ENCODE assay signal across 8 mouse cellular contexts in genomic region chr7:45435038-45435437, GRCm38 (mm10). TPM values are rescaled to one million over a fixed set of nuclear protein-coding genes. Genes with fewer than 3 reads are reported as not detected.
DNase-seq lines count a peak whose midpoint lies in the region; ATAC-seq and TF ChIP-seq lines count a peak whose summit lies in the region.

No protein-coding gene starts in this region.

- H3K4me1 ChIP-seq in CH12.LX (ENCODE audit: control insufficient read depth in 1 of 2, insufficient read depth in 2 of 2), result peaks cover 10 to 62% of the 10 kb centered on the region in 2 experiments; a peak in 3 of 4 replicates
- peaks cover 45% of the 10 kb centered on the region for H3K4me1 ChIP-seq in forebrain, embryonic 13.5 days
- H3K4me1 ChIP-seq in liver, embryonic 15.5 days (replicated peaks), result peaks cover 58% of the 10 kb centered on the region
- peaks cover 37% of the 10 kb centered on the region for H3K4me1 ChIP-seq in stomach, embryonic 16.5 days (ENCODE audit: control insufficient read depth, insufficient read depth, low read length)

- 0 out of 2 replicates have a peak, but pooled peaks have one; percentile 7 for ATAC-seq in frontal cortex, adult (ENCODE audit: low TSS enrichment)
- no peak for ATAC-seq in forebrain, embryonic 13.5 days
- ATAC-seq in liver, embryonic 15.5 days (ENCODE audit: insufficient read depth), result no peak
- ATAC-seq in stomach, embryonic 16.5 days (ENCODE audit: insufficient read depth, low FRiP score), result no peak

- no peak for TF ChIP-seq CTCF in CH12.LX (conservative IDR thresholded peaks at IDR 0.05 in 1 of 2, IDR thresholded peaks at IDR 0.05 in 1 of 2; ENCODE audit: low read depth in 2 of 2, low read length in 2 of 2)

- H3K27me3 ChIP-seq in CH12.LX (replicated peaks), result no peaks in the 10 kb centered on the region
- H3K27me3 ChIP-seq in forebrain, embryonic 13.5 days, result no peaks in the 10 kb centered on the region
- no peaks in the 10 kb centered on the region; the same call in 1 of the 2 replicates for H3K27me3 ChIP-seq in liver, embryonic 15.5 days
- no peaks in the 10 kb centered on the region for H3K27me3 ChIP-seq in stomach, embryonic 16.5 days (ENCODE audit: control insufficient read depth, insufficient read depth, low read length)

- no peak for TF ChIP-seq EP300 in CH12.LX (IDR thresholded peaks at IDR 0.05; ENCODE audit: low read length)

- H3K9ac ChIP-seq in CH12.LX (ENCODE audit: insufficient read depth, low read depth), result peak overlapping the region; percentile 69
- peak overlapping the region; percentile 84 for H3K9ac ChIP-seq in forebrain, embryonic 13.5 days
- H3K9ac ChIP-seq in liver, embryonic 15.5 days, result peak overlapping the region; percentile 63
- H3K9ac ChIP-seq in stomach, embryonic 16.5 days (ENCODE audit: low read length), result peak overlapping the region; percentile 87

- dilution Hi-C loops in CH12.LX (cut with MboI; ENCODE audit: extremely low pct_ligation_motif_present, extremely low pct_unique_long_range_greater_than_20kb, low sequenced_read_pairs), result no loop called here

- in situ Hi-C loops in CH12.LX (cut with MboI; ENCODE audit: low pct_ligation_motif_present, low pct_unique_long_range_greater_than_20kb, low sequenced_read_pairs), result no loop called here

- no peak for TF ChIP-seq RAD21 in CH12.LX (IDR thresholded peaks at IDR 0.05; ENCODE audit: low read depth, low read length)

- no peak overlapping the region; the same call in 1 of the 2 replicates for H3K27ac ChIP-seq in CH12.LX (ENCODE audit: insufficient read depth, low read depth)
- H3K27ac ChIP-seq in forebrain, embryonic 13.5 days, result no peak overlapping the region; the same call in 1 of the 2 replicates
- peak overlapping the region; percentile 71 for H3K27ac ChIP-seq in liver, embryonic 15.5 days (replicated peaks)
- H3K27ac ChIP-seq in stomach, embryonic 16.5 days (ENCODE audit: low read length), result peak overlapping the region; percentile 78

- peak overlapping the region; percentile 62 to 76 (median 72) for H3K4me3 ChIP-seq in CH12.LX (replicated peaks in 1 of 3; ENCODE audit: low read depth in 2 of 3, low read length in 2 of 3, poor library complexity in 1 of 3)
- H3K4me3 ChIP-seq in forebrain, embryonic 13.5 days, result peak overlapping the region; percentile 89
- H3K4me3 ChIP-seq in liver, embryonic 15.5 days (replicated peaks), result peak overlapping the region; percentile 71
- peak overlapping the region; percentile 81 for H3K4me3 ChIP-seq in stomach, embryonic 16.5 days (replicated peaks; ENCODE audit: low read length)

- 5% methylated on average over 16 of the region's 16 CpGs for WGBS in forebrain, embryonic 13.5 days
- WGBS in liver, embryonic 15.5 days (ENCODE audit: insufficient replicate concordance), result 4% methylated on average over 16 of the region's 16 CpGs
- WGBS in stomach, embryonic 16.5 days, result under 1% methylated on average over 16 of the region's 16 CpGs

- no peak for DNase-seq in frontal cortex, postnatal 36 days (ENCODE audit: low spot score in 2 of 2)
- DNase-seq in CH12.LX (ENCODE audit: extremely low read depth), result no peak
- DNase-seq in adrenal gland, adult 18-20 months (ENCODE audit: low spot score in 2 of 2), result no peak
- no peak for DNase-seq in urinary bladder, adult 2 months (ENCODE audit: low spot score)

- H3K79me2 ChIP-seq in CH12.LX (replicated peaks; ENCODE audit: control insufficient read depth, extremely low read depth, insufficient read depth, poor library complexity, severe bottlenecking), result peaks cover 32% of the 10 kb centered on the region

- H3K36me3 ChIP-seq in CH12.LX (replicated peaks in 1 of 2; ENCODE audit: control insufficient read depth in 1 of 2, insufficient read depth in 1 of 2, low read length in 1 of 2), result peaks cover 28 to 55% of the 10 kb centered on the region in 2 experiments
- peaks cover 32% of the 10 kb centered on the region for H3K36me3 ChIP-seq in forebrain, embryonic 13.5 days (ENCODE audit: poor library complexity, severe bottlenecking)
- H3K36me3 ChIP-seq in liver, embryonic 15.5 days (replicated peaks), result peaks cover 24% of the 10 kb centered on the region
- no peaks in the 10 kb centered on the region; the same call in 1 of the 2 replicates for H3K36me3 ChIP-seq in stomach, embryonic 16.5 days (ENCODE audit: control insufficient read depth, insufficient read depth, low read length)

- H3K4me2 ChIP-seq in CH12.LX (ENCODE audit: insufficient read depth, low read depth, poor library complexity, severe bottlenecking), result peak overlapping the region; percentile 23
- peak overlapping the region; percentile 100 for H3K4me2 ChIP-seq in forebrain, embryonic 13.5 days
- H3K4me2 ChIP-seq in liver, embryonic 15.5 days, result peak overlapping the region; percentile 88
- H3K4me2 ChIP-seq in stomach, embryonic 16.5 days (ENCODE audit: low read depth, low read length), result peak overlapping the region; percentile 56

- no peaks in the 10 kb centered on the region for H3K9me3 ChIP-seq in CH12.LX (replicated peaks; ENCODE audit: low read length)
- H3K9me3 ChIP-seq in forebrain, embryonic 13.5 days (replicated peaks), result no peaks in the 10 kb centered on the region
- no peaks in the 10 kb centered on the region for H3K9me3 ChIP-seq in liver, embryonic 15.5 days (replicated peaks)
- no peaks in the 10 kb centered on the region for H3K9me3 ChIP-seq in stomach, embryonic 16.5 days (replicated peaks; ENCODE audit: control insufficient read depth, low read length)

- no peak for TF ChIP-seq POLR2A in CH12.LX (IDR thresholded peaks at IDR 0.05; ENCODE audit: low read depth, low read length)

TF ChIP-seq in CH12.LX, 34 proteins besides CTCF, POLR2A, EP300 and RAD21 (continues in another document):
- TF ChIP-seq MYC (IDR thresholded peaks at IDR 0.05; ENCODE audit: low read depth, low read length) (no peak), ZC3H11A (IDR thresholded peaks at IDR 0.05; ENCODE audit: low read depth, low read length) (no peak), USF2 (conservative IDR thresholded peaks at IDR 0.05; ENCODE audit: low read depth, low read length) (no peak), ETS1 (conservative IDR thresholded peaks at IDR 0.05; ENCODE audit: low read depth, low read length) (no peak), MEF2A (IDR thresholded peaks at IDR 0.05; ENCODE audit: borderline replicate concordance, low read depth, low read length) (no peak), ZKSCAN1 (IDR thresholded peaks at IDR 0.05; ENCODE audit: borderline replicate concordance, low read depth, low read length) (no peak), JUND (conservative IDR thresholded peaks at IDR 0.05; ENCODE audit: low read depth, low read length) (no peak), JUN (IDR thresholded peaks at IDR 0.05; ENCODE audit: insufficient read depth, low read depth, low read length) (no peak), CHD1 (IDR thresholded peaks at IDR 0.05; ENCODE audit: low read depth, low read length) (no peak)

RNA-seq across cellular contexts. Expression of gene Gys1, which starts 0.4 kb away (rescaled TPM):
- total RNA-seq in CH12.LX (2012; rRNA removed), result 13.2 and 27.2 TPM in 2 replicates
- total RNA-seq in CH12.LX (2014; rRNA removed), result 11.9 and 14.0 TPM in 2 replicates
- 20.9 and 23.9 TPM in 2 replicates for polyA plus RNA-seq in CH12.LX (2012; ENCODE audit: insufficient read length, low read depth)
- 20.9 and 23.0 TPM in 2 replicates for polyA plus RNA-seq in forebrain, embryonic 13.5 days (2015; fragmentation: Nextera tagmentation; extraction: Ambion mirVana)
- polyA plus RNA-seq in liver, embryonic 15.5 days (2015; fragmentation: Nextera tagmentation; extraction: Ambion mirVana), result 6.8 and 7.7 TPM in 2 replicates
- 46.3 and 47.3 TPM in 2 replicates for polyA plus RNA-seq in stomach, embryonic 16.5 days (2015; fragmentation: Nextera tagmentation; extraction: Ambion mirVana)
- 10 to 100 TPM; 40.4 to 61.6 TPM for total RNA-seq in adrenal gland, adult 18-20 months (2021)
- polyA plus RNA-seq in urinary bladder, adult 2 months (2012; rRNA removed), result 39.3 TPM in 2 replicates

RNA-seq across cellular contexts. Expression of gene Ruvbl2, which starts 2.9 kb away (rescaled TPM):
- 224 and 253 TPM in 2 replicates for total RNA-seq in CH12.LX (2012; rRNA removed)
- total RNA-seq in CH12.LX (2014; rRNA removed), result 229 and 267 TPM in 2 replicates
- 253 and 277 TPM in 2 replicates for polyA plus RNA-seq in CH12.LX (2012; ENCODE audit: insufficient read length, low read depth)
- 153 and 173 TPM in 2 replicates for polyA plus RNA-seq in forebrain, embryonic 13.5 days (2015; fragmentation: Nextera tagmentation; extraction: Ambion mirVana)
- polyA plus RNA-seq in liver, embryonic 15.5 days (2015; fragmentation: Nextera tagmentation; extraction: Ambion mirVana), result 67.1 and 74.2 TPM in 2 replicates
- polyA plus RNA-seq in stomach, embryonic 16.5 days (2015; fragmentation: Nextera tagmentation; extraction: Ambion mirVana), result 115 and 118 TPM in 2 replicates
- 10 to 100 TPM; 41.9 to 43.3 TPM for total RNA-seq in adrenal gland, adult 18-20 months (2021)
- polyA plus RNA-seq in urinary bladder, adult 2 months (2012; rRNA removed), result 35.8 and 41.4 TPM in 2 replicates

RNA-seq across cellular contexts. Expression of gene Lhb, which starts 14.4 kb away (rescaled TPM):
- total RNA-seq in CH12.LX (2012; rRNA removed), result not detected in 2 replicates
- total RNA-seq in CH12.LX (2014; rRNA removed), result not detected in 2 replicates
- not detected in 2 replicates for polyA plus RNA-seq in CH12.LX (2012; ENCODE audit: insufficient read length, low read depth)
- polyA plus RNA-seq in forebrain, embryonic 13.5 days (2015; fragmentation: Nextera tagmentation; extraction: Ambion mirVana), result 0.44 and 1.1 TPM in 2 replicates
- polyA plus RNA-seq in liver, embryonic 15.5 days (2015; fragmentation: Nextera tagmentation; extraction: Ambion mirVana), result not detected in 2 replicates
- polyA plus RNA-seq in stomach, embryonic 16.5 days (2015; fragmentation: Nextera tagmentation; extraction: Ambion mirVana), result not detected in 2 replicates
- not detected for total RNA-seq in adrenal gland, adult 18-20 months (2021)
- polyA plus RNA-seq in urinary bladder, adult 2 months (2012; rRNA removed), result 0.14 TPM in 1 of 2 replicates, not detected in the other

RNA-seq across cellular contexts. Expression of gene Ntf5, which starts 21.5 kb away (rescaled TPM):
- total RNA-seq in CH12.LX (2012; rRNA removed) (0.71 and 1.5 TPM in 2 replicates), CH12.LX (2014; rRNA removed) (0.23 and 0.43 TPM in 2 replicates)
- polyA plus RNA-seq in CH12.LX (2012; ENCODE audit: insufficient read length, low read depth), result 0.59 and 0.65 TPM in 2 replicates
- not detected in 2 replicates for polyA plus RNA-seq in forebrain, embryonic 13.5 days (2015; fragmentation: Nextera tagmentation; extraction: Ambion mirVana)
- 0.22 and 0.24 TPM in 2 replicates for polyA plus RNA-seq in liver, embryonic 15.5 days (2015; fragmentation: Nextera tagmentation; extraction: Ambion mirVana)
- polyA plus RNA-seq in stomach, embryonic 16.5 days (2015; fragmentation: Nextera tagmentation; extraction: Ambion mirVana), result 1.3 and 1.6 TPM in 2 replicates
- total RNA-seq in adrenal gland, adult 18-20 months (2021), result under 1 TPM; 0.17 to 0.45 TPM
- 2.9 and 4.2 TPM in 2 replicates for polyA plus RNA-seq in urinary bladder, adult 2 months (2012; rRNA removed)

RNA-seq across cellular contexts. Expression of gene Ftl1, which starts 24.6 kb away (rescaled TPM):
- 142 and 164 TPM in 2 replicates for total RNA-seq in CH12.LX (2012; rRNA removed)
- total RNA-seq in CH12.LX (2014; rRNA removed), result 790 and 1,027 TPM in 2 replicates
- 31.2 and 60.3 TPM in 2 replicates for polyA plus RNA-seq in CH12.LX (2012; ENCODE audit: insufficient read length, low read depth)
- 6,730 and 6,791 TPM in 2 replicates for polyA plus RNA-seq in forebrain, embryonic 13.5 days (2015; fragmentation: Nextera tagmentation; extraction: Ambion mirVana)
- 6,104 and 6,562 TPM in 2 replicates for polyA plus RNA-seq in liver, embryonic 15.5 days (2015; fragmentation: Nextera tagmentation; extraction: Ambion mirVana)
- 4,462 and 4,467 TPM in 2 replicates for polyA plus RNA-seq in stomach, embryonic 16.5 days (2015; fragmentation: Nextera tagmentation; extraction: Ambion mirVana)
- total RNA-seq in adrenal gland, adult 18-20 months (2021), result 1,000 to 10,000 TPM; 1,437 to 1,911 TPM
- 1,966 and 2,293 TPM in 2 replicates for polyA plus RNA-seq in urinary bladder, adult 2 months (2012; rRNA removed)

Comparison
In these comparisons a context has a peak if more than half of its experiments do, and no peak if none do; other contexts are left out.
1. H3K27ac ChIP-seq: peak in liver, embryonic 15.5 days (single experiment) and stomach, embryonic 16.5 days (single experiment); none in CH12.LX (single experiment) and forebrain, embryonic 13.5 days (single experiment).
2. H3K4me2 ChIP-seq: peak in every context shown above with its lines; median percentile 100 in forebrain, embryonic 13.5 days; 88 in liver, embryonic 15.5 days; 56 in stomach, embryonic 16.5 days; 23 in CH12.LX.
3. Peak in every context shown above with its lines, with median percentiles within 50 percentile points of each other: H3K4me3 ChIP-seq and H3K9ac ChIP-seq.